Mouse (Mus musculus) adrenal gland, adult (tissue): Measurements from ENCODE around the gene Epo.

Experiments
- DNase-seq, 2 experiments: peaks; one replicate each; pipeline ENCODE4 v3.0.0; 2022 to 2023; ENCODE audit warnings: low spot score in 1 of 2; ENCODE audit not compliant: inconsistent age in 2 of 2

Gene Epo

DNA sequence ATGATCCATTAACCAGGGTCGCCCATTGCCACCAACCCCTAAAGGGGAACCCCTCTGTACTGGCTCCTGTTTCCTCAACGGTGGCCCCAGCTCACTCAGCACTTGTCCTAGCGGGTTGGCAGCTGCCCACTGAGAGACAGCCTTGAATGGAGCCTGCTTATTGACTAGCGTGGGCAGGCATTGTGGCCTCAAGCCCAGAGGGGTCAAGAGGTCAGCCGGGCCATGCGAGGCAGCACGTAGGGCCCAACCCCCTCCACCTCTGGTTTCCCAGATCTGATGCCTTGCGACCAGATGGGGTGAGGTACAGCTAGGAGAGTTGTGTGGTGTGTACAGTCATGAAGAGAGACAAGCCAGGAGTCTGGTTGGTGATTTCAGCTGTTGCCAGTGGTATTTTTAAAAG lies 51.1 kb downstream of the Epo start:
- peak in 1 of 2 experiments; percentile 52 for DNase-seq

DNA sequence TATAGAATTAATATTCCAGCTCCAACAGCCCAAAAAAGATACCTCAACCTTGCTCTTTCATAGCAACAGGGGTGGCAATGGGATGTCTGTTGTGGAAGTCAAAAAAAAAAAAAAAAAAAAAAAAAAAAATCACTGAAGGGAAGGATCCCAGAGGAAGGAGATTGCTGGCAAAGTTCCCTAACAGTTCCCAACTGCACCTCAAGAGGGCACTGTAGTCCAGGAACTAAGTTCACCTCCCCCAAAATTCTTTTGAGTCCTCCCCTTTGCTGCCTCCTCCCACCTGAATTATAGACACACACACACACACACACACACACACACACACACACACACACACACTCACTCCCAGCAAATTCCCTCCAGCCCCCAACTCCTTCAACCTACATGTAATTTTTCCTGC lies 51.9 kb downstream of the Epo start:
- peak; percentile 71 to 92 for DNase-seq

DNA sequence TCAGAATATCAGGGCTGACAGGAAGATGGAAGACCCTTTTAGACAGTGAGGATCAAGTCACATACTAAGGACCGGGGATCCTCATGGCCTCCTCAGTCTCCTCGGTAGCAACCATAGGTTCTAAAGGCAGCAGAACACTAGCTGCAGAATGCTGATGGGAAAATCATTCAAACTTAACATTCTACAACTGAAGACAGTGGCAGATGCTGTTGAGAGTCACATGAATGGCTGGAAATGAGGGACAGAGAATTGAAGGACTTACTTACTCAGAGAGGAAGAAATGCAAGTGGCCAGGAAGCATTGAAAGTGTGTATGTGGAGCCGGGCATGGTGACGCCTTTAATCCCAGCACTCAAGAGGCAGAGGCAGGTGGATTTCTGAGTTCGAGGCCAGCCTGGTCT lies 56.1 kb downstream of the Epo start, which contains the start of gene Zan:
Zan (minus strand) TSS at position 101 of the 400 bp plus-strand sequence.
- no peak for DNase-seq

DNA sequence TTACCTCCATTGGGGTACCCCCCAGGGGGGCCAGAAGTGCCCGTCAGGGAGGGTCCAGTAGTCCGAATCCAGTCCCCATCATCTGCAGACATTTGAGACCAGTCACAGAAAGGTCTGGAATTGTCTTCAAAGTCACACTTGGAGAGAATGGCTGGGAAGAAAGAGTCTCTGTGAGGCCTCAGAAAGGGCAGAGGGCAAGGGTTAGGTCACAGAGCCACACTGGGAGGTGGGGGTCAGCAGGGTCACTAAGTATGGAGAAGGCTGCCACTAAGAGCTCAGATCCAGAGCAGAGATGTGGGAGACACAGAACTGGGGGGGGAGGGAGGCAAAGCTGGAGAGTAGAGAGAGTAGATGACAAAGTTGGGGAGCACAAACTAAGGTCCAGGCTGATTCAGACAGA lies 58.7 kb downstream of the Epo start:
- no peak for DNase-seq

DNA sequence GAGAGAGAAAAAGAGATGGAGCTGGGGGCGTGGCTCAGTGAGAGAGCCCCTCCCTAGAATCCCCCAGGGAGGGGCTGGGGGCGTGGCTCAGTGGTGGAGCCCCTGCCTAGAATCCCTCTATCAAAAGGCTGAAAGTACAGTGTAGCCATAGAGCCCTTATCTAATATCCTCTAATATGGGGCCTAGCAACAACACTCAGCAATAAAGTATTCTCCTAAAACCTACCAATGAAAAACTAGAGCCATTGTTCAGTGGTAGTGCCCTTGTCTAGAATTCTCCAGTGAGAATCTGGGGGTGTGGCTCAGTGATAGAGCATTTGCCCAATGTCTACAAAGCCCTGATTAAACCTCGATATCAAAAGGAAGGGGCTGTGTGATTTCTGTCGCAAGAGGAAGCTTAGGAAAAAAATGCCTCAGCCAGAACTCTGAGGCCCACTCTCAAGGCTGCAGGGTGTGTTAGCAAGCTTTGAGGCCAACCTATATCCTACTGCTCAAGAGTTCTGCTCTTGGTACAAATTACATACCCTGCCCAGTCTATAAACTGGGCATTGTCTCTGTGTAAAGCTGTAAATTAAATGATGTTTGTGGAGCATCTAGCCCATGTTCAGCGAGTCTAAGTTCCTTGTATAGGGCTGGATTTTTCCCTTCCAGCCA lies 60.7 kb downstream of the Epo start:
- no peak for DNase-seq

DNA sequence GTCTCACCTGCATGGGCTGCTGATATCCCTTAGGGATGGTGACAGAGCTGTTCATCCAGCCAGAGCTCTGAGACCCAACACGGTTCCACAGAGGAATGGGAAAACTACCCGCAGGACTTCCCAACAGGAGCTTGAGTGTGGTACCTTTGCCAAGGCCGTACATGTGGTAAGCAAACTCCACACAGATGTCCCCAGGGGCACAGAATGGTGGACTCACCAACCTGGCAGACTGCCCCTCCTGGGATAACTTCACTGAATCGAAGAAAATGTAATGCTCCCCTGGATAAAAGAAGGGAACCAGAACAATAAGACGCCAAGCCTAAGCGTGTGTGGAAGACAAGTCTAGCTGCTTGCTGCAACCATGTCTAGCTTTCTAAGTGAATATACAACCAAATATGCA lies 66.1 kb downstream of the Epo start:
- DNase-seq = no peak

DNA sequence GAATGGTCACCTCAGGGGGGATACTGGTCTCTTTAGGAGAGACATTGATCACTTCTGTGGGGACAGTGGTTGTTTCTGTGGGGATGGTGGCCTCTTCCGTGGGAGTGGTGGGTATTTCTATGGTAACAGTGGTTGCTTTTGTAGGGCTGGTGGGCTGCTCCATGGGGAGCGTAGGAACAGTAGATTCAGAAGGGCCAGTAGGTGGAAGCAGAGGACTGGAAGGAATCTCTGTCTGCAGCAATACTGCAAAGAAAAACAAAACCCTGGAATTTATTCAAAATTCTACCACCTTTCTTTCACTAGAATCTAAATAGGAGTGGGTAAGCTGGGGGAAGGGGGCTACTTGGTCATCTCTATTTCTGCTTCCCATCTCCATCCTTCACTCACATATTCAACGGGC lies 68.0 kb downstream of the Epo start:
- no peak for DNase-seq

DNA sequence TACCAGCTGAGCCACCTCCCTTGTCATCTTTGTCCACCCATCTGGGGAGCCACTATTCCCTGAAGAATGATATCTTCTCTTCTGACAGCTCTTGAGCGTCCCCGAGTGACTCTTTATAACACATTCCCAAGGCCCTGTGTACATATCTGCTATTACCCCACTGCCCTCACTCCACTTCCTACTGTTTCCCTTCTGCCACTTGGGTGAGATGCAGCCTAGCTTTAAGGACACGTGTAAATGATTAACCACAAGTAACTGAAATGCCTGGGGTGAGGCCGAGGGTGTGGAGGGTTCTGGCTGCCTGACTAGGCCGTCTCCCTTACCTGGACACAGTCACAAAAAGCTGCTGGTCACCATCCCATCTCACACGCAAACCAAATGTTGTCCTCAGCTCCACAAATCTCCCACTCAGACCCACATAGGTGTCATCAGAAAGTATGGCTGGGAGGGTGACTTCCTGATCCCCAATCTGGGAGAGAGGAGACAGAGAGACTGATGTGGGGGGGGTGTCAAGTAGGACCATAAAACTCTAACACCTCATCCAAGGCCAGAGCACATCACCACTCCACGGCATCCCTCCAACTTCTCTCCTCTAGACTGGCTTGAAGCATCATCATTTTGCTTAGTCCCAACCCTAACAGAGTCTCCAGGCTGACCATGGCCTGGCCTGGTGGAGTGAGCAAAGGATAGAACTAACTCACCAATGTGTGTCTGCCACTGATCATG lies 77.0 kb downstream of the Epo start:
- DNase-seq = no peak

DNA sequence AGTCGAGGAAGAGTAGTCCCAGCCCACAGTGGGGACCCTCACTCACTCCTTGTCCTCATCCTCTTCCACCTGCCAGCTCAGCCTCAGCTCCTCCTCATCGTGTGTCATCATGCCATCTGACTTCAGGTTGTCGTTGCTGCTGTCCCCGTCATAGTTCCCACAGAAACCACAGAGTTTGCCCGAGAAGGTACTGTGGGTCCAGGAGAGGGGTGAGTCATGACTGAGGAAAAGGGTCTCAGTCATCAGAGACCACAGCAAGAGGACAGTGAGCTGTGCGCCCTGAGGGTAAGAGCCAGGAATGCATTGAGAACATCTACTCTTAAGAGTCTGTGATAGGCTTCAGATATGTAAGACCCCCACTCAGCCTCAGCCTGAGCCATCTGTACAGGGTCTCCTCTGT lies 77.8 kb downstream of the Epo start:
- no peak for DNase-seq

DNA sequence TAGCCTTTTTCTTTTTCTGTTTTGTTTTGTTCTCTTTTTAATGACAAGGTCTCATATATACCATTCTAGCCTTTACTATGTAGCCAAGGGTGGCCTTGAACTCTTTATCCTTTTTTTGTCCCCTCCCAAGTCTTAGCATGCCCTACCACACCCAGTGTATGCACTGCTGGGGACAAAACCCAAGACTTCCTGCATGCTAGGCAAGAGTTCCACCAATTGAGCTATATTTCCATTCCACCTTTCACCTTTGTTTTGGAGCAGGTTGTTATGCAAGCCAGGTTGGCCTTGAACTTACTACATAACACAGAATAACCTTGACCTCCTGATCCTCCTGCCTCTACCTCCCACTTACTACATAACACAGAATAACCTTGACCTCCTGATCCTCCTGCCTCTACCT lies 87.5 kb downstream of the Epo start:
- no peak for DNase-seq

DNA sequence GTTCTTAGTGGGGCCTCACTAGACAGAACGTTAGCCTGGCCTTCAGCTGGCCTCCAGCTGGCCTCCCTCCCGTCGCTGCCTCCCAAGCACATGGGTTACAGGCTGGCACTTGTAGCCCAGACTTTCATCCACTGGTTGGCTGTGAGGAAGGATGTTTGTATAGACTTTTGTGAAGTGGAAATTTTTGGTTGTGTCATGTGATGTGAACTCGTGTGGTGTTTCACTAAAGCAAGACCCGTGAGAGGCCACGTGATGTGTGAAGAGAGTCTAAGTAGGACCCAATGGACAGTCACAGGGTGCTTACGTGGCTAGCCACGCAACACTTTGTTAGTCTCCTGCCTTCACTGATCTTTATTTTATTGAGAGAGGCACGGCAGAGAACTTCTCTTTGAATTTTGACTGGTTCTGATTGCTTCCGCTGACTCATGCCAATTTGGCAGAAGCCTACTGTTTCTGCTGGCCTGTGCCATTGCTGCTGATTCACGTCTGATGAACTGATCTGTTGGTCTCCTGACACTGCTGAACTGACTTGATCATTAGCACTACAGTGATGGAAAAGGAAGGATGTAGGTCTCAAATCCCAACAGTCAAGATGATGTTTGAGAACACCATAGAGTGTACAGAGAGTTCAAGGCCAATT lies 92.7 kb downstream of the Epo start:
- peak; percentile 53 to 82 for DNase-seq

DNA sequence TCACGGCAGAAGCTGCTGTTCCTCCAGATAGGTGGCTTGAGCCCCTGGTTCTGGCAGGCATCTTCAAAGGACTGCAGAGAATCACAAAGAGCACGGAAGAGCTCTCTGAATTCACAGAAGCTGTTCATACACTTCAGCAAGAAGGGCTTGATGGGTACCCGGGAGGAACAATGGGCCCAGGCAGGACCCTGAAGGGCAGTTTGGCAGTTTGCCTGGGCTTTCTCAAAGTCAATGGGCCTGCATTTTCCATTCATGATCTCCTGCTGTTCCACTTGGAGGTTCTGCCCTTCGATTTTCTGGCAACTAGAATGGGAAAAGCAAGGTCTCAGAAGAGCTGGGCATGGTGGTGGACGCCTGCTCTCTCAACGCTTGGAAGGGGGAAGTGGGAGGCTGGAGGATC lies 99.2 kb downstream of the Epo start:
- no peak for DNase-seq
